Mouse (Mus musculus): ENCODE data around the gene Tcstv3. TPM values are rescaled to one million over a fixed set of nuclear protein-coding genes. Genes with fewer than 3 reads are reported as not detected.
"Not testable (repeated sequence)": the region's sequence is repeated elsewhere in the genome, so short reads cannot be mapped to it uniquely, and the experiment has no call there.

Gene Tcstv3
- polyA plus RNA-seq (2015; fragmentation: Nextera tagmentation; extraction: Ambion mirVana) = not detected in 2 replicates

DNA sequence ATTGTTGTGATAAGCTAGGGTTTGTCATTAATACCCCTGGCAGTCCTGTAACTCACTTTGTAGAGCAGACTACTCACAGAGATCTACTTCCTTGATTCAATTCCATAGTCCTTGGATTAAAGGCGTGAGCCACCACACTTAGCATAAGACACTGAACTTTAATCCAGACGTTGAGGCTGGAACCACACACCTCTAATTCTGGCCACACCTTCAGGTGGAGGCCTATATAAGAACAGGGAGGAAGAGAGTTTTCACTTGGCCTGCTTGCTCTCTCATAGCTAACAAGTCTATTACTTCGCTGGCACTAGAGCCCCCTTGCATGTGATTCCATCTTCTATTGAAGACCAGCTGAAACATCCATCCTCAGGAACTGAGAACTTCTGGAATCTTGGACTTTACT is at the start of gene Tcstv3:
Tcstv3 (plus strand) TSS at position 301 of the 400 bp plus-strand sequence.
- H3K4me3 ChIP-seq (replicated peaks; ENCODE audit: low read length); H3K27ac ChIP-seq (ENCODE audit: low read length); H3K4me1 ChIP-seq (ENCODE audit: control insufficient read depth, insufficient read depth, low read length); H3K4me2 ChIP-seq (ENCODE audit: low read depth, low read length); ATAC-seq (ENCODE audit: insufficient read depth, low FRiP score); H3K36me3 ChIP-seq (ENCODE audit: control insufficient read depth, insufficient read depth, low read length); H3K9me3 ChIP-seq (replicated peaks; ENCODE audit: control insufficient read depth, low read length); H3K9ac ChIP-seq (ENCODE audit: low read length); H3K27me3 ChIP-seq (ENCODE audit: control insufficient read depth, insufficient read depth, low read length): not testable (repeated sequence)
- 68% methylated on average over 3 of the region's 3 CpGs for WGBS

DNA sequence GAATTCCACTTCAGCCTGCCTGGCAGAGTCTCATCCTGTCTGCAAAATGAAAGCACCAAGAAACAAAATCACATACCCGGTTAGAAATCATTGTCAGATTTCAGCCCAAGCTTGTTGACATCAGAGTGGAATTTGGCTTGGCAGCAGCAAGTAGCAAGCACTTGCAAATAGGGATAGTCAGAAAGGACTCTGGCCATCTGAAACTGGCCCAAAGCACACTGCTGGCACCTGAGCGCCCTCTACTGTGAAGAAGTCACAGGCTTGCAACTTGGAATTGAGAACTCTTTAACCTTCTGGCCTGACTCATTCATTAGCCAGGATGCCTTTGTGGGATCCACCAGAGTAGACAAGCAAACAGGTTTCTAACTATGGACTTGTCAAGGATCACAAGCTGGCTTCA is 38.8 kb upstream of the Tcstv3 start:
- not testable (repeated sequence) for H3K36me3 ChIP-seq (ENCODE audit: control insufficient read depth, insufficient read depth, low read length); H3K27ac ChIP-seq (ENCODE audit: low read length); H3K4me2 ChIP-seq (ENCODE audit: low read depth, low read length); H3K9me3 ChIP-seq (replicated peaks; ENCODE audit: control insufficient read depth, low read length); H3K4me1 ChIP-seq (ENCODE audit: control insufficient read depth, insufficient read depth, low read length); H3K27me3 ChIP-seq (ENCODE audit: control insufficient read depth, insufficient read depth, low read length); ATAC-seq (ENCODE audit: insufficient read depth, low FRiP score); H3K9ac ChIP-seq (ENCODE audit: low read length); H3K4me3 ChIP-seq (replicated peaks; ENCODE audit: low read length)
- WGBS = 25% methylated on average over 2 of the region's 2 CpGs

DNA sequence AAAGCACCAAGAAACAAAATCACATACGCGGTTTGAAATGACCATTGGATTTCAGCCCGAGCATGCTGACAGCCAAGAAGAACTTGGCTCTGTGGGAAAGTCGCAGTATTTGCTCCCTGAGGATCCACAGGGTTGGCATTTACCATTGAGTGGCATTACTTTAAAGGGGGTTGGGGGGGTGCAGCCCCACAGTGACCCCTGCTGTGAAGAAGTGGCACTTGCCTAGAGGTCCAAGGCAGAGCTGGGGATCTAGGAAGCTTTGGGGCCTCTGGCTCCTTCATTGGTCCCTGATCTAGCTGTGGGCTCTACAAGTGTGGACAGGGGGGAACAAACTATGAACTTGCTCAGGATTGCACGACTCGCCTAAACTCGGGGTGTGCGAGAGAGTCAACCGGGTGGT is 37.9 kb upstream of the Tcstv3 start:
- 83% methylated on average over 9 of the region's 9 CpGs for WGBS
- no peak for ATAC-seq (ENCODE audit: insufficient read depth, low FRiP score)
- H3K27me3 ChIP-seq (ENCODE audit: control insufficient read depth, insufficient read depth, low read length) = no peaks in the 10 kb centered on the region

DNA sequence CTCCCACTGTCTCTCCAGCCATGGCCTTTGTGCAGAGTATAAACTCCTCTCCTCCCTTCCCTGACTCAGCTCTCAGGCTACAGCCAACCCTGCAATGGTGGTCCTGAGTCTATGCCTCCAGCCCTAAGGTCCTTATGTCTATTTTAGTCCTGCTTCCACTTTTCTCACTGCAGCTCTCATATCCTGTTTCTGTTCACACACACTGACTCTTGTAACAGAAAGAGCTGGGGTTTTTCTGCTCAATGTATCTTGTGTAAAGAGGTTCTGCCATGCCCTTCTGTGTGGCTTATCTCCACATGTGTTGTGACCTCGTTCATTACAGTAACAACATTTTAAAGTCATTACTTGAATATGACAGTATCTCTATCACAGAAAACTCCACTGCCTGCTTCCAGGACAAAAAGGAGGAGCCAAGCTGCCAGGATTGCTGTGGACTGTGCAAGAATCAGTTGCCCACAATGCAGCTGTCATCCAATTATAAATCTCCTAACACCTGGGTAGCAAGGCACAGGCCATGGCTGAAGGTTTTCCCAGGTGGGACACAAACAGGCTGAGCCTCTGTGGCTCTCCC is 17.3 kb upstream of the Tcstv3 start:
- no peak overlapping the region for H3K27ac ChIP-seq (ENCODE audit: low read length)
- no peak for ATAC-seq (ENCODE audit: insufficient read depth, low FRiP score)
- WGBS = 56% methylated on average over 1 of the region's 1 CpGs

More for the DNA sequence above, 37.9 kb upstream of the Tcstv3 start:
- no peaks in the 10 kb centered on the region for H3K9me3 ChIP-seq (replicated peaks; ENCODE audit: control insufficient read depth, low read length)
- H3K4me3 ChIP-seq (replicated peaks; ENCODE audit: low read length) = no peak overlapping the region
- no peaks in the 10 kb centered on the region for H3K4me1 ChIP-seq (ENCODE audit: control insufficient read depth, insufficient read depth, low read length)
- no peak overlapping the region for H3K27ac ChIP-seq (ENCODE audit: low read length)
- H3K9ac ChIP-seq (ENCODE audit: low read length) = no peak overlapping the region
- no peaks in the 10 kb centered on the region for H3K36me3 ChIP-seq (ENCODE audit: control insufficient read depth, insufficient read depth, low read length)
- no peak overlapping the region for H3K4me2 ChIP-seq (ENCODE audit: low read depth, low read length)

DNA sequence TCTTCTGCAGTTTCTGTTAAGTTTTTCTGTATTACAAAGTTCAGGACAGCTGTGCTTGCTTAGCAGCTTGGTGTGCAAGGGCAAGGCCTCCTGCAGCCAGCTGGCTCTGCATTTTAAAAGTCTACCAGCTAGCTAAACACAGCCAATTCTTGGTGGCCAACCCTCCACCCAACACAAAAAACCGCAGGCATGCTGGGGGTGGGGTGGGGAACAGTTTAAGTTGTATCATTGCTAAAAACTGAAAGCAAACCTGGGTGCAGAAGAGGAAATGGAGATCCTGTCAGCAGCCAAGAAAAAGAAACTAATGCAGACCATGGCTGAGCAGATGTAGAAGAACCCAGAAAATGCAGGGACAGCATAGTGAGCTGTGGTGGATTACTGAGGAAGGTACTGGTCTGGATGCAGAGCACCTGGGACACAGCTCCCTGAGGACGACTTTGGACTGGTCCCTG is 16.7 kb upstream of the Tcstv3 start, which contains the start of gene BC147527:
BC147527 (plus strand) TSS at position 402 of the 452 bp plus-strand sequence.
- H3K4me2 ChIP-seq (ENCODE audit: low read depth, low read length) = no peak within 1 kb of the TSS
- H3K4me1 ChIP-seq (ENCODE audit: control insufficient read depth, insufficient read depth, low read length) = no peaks in the 10 kb centered on the region
- no peak within 1 kb of the TSS for H3K4me3 ChIP-seq (replicated peaks; ENCODE audit: low read length)
- no peaks in the 10 kb centered on the region for H3K9me3 ChIP-seq (replicated peaks; ENCODE audit: control insufficient read depth, low read length)
- no peaks in the 10 kb centered on the region for H3K27me3 ChIP-seq (ENCODE audit: control insufficient read depth, insufficient read depth, low read length)
- 29% methylated on average over 2 of the region's 2 CpGs for WGBS
- H3K27ac ChIP-seq (ENCODE audit: low read length) = no peak within 1 kb of the TSS
- H3K36me3 ChIP-seq (ENCODE audit: control insufficient read depth, insufficient read depth, low read length) = no peaks in the 10 kb centered on the region
- no peak within 1 kb of the TSS for H3K9ac ChIP-seq (ENCODE audit: low read length)
- ATAC-seq (ENCODE audit: insufficient read depth, low FRiP score) = no peak

More for the DNA sequence above, 17.3 kb upstream of the Tcstv3 start:
- Histone ChIP-seq H3K9me3 (replicated peaks; ENCODE audit: control insufficient read depth, low read length) (no peaks in the 10 kb centered on the region), H3K9ac (ENCODE audit: low read length) (no peak overlapping the region), H3K27me3 (ENCODE audit: control insufficient read depth, insufficient read depth, low read length) (no peaks in the 10 kb centered on the region), H3K36me3 (ENCODE audit: control insufficient read depth, insufficient read depth, low read length) (no peaks in the 10 kb centered on the region), H3K4me2 (ENCODE audit: low read depth, low read length) (no peak overlapping the region), H3K4me3 (replicated peaks; ENCODE audit: low read length) (no peak overlapping the region), H3K4me1 (ENCODE audit: control insufficient read depth, insufficient read depth, low read length) (no peaks in the 10 kb centered on the region)

DNA sequence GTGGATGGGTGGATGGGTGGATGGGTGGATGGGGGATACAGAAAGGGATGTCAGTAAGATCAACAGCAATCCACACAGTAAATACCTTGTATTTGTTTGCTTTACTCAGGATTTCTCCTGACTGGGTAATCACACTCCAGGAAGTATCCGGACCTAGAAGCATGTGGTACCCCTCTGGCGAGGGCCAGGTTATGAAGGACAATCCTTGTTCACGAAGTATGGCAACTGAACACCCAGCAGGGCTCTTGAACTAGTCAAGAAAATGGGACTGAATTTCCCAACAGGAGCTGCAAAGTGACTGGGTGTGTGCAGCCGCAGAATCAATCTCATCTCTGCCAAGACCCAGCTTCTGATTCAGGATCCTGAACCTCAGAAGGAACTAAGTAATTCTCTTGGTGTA is 15.8 kb upstream of the Tcstv3 start:
- Histone ChIP-seq H3K4me1 (ENCODE audit: control insufficient read depth, insufficient read depth, low read length) (no peaks in the 10 kb centered on the region), H3K36me3 (ENCODE audit: control insufficient read depth, insufficient read depth, low read length) (no peaks in the 10 kb centered on the region), H3K4me3 (replicated peaks; ENCODE audit: low read length) (no peak overlapping the region), H3K9ac (ENCODE audit: low read length) (no peak overlapping the region), H3K27ac (ENCODE audit: low read length) (no peak overlapping the region), H3K4me2 (ENCODE audit: low read depth, low read length) (no peak overlapping the region), H3K9me3 (replicated peaks; ENCODE audit: control insufficient read depth, low read length) (no peaks in the 10 kb centered on the region), H3K27me3 (ENCODE audit: control insufficient read depth, insufficient read depth, low read length) (no peaks in the 10 kb centered on the region)
- WGBS = 80% methylated on average over 4 of the region's 4 CpGs
- no peak for ATAC-seq (ENCODE audit: insufficient read depth, low FRiP score)

DNA sequence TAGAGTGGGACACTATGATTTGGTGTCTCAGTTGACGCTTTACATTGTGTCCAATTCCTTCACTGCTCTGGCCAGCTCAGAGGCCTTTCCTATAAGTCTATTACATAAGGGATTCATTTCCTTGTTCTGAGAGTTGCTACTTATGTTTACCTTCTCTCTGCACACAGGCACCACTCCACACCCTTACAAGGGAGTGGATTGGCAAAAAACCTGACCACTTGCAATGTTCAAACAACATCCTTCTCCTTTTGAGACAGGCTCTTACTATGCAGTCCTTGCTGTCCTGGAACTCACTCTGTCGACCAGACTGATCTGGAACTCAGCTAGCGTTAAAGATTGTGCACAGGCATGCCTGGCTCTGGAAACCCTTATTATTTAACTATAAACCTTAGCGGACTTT is 5.9 kb upstream of the Tcstv3 start:
- Histone ChIP-seq H3K9ac (ENCODE audit: low read length) (no peak overlapping the region), H3K36me3 (ENCODE audit: control insufficient read depth, insufficient read depth, low read length) (no peaks in the 10 kb centered on the region), H3K4me3 (replicated peaks; ENCODE audit: low read length) (no peak overlapping the region), H3K4me1 (ENCODE audit: control insufficient read depth, insufficient read depth, low read length) (no peaks in the 10 kb centered on the region), H3K4me2 (ENCODE audit: low read depth, low read length) (no peak overlapping the region), H3K9me3 (replicated peaks; ENCODE audit: control insufficient read depth, low read length) (no peaks in the 10 kb centered on the region), H3K27me3 (ENCODE audit: control insufficient read depth, insufficient read depth, low read length) (no peaks in the 10 kb centered on the region), H3K27ac (ENCODE audit: low read length) (no peak overlapping the region)
- 60% methylated on average over 4 of the region's 4 CpGs for WGBS
- peak; percentile 68; the same call in 1 of the 2 replicates for ATAC-seq (ENCODE audit: insufficient read depth, low FRiP score)

DNA sequence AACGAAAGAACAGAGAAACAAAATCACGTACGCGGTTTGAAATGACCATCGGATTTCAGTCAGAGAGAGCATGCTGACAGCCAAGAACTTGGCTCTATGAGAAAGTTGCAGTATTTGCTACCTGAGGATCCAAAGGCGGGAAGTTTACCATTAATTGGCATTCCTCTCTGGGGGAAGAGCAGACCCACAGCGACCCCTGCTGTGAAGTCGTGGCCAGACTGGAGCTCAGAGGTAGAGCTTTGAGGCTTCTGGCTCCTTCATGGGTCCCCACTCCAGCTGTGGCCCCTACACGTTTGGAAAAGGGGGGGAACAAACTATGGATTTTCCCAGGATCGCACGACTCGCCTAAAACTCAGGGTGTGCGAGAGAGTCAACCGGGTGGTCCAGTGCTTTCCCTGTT is 3.1 kb upstream of the Tcstv3 start:
- no peak overlapping the region for H3K4me2 ChIP-seq (ENCODE audit: low read depth, low read length)
- no peak overlapping the region for H3K4me3 ChIP-seq (replicated peaks; ENCODE audit: low read length)
- no peak overlapping the region for H3K27ac ChIP-seq (ENCODE audit: low read length)
- no peak for ATAC-seq (ENCODE audit: insufficient read depth, low FRiP score)
- no peaks in the 10 kb centered on the region for H3K4me1 ChIP-seq (ENCODE audit: control insufficient read depth, insufficient read depth, low read length)
- 44% methylated on average over 14 of the region's 14 CpGs for WGBS
- no peaks in the 10 kb centered on the region for H3K36me3 ChIP-seq (ENCODE audit: control insufficient read depth, insufficient read depth, low read length)
- no peaks in the 10 kb centered on the region for H3K27me3 ChIP-seq (ENCODE audit: control insufficient read depth, insufficient read depth, low read length)
- H3K9me3 ChIP-seq (replicated peaks; ENCODE audit: control insufficient read depth, low read length) = no peaks in the 10 kb centered on the region
- H3K9ac ChIP-seq (ENCODE audit: low read length) = no peak overlapping the region

DNA sequence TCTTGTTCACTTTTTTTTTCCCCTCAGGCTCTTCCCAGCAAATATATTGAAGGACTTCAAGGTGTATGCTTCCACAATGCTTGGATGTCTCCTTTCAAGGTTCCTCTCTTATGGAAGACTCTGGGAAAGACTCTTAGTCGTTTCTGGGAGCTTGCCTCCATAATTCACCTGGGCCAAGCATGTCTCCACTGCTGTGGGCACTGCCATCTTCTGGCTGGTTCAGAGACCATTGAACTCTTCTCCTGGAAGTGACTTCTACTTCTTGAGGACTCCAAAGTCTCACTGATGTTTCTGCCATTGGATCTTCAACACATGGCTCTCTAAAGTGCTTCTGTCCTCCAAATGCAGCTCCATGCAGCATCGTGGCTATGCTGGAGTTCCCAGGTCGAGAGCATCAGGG is 3.5 kb downstream of the Tcstv3 start:
- H3K9me3 ChIP-seq (replicated peaks; ENCODE audit: control insufficient read depth, low read length) = no peaks in the 10 kb centered on the region
- 62% methylated on average over 3 of the region's 3 CpGs for WGBS

More for the DNA sequence above, 3.5 kb downstream of the Tcstv3 start:
- no peak overlapping the region for H3K4me2 ChIP-seq (ENCODE audit: low read depth, low read length)
- H3K4me1 ChIP-seq (ENCODE audit: control insufficient read depth, insufficient read depth, low read length) = no peaks in the 10 kb centered on the region
- H3K27ac ChIP-seq (ENCODE audit: low read length) = no peak overlapping the region
- H3K9ac ChIP-seq (ENCODE audit: low read length) = no peak overlapping the region
- no peak overlapping the region for H3K4me3 ChIP-seq (replicated peaks; ENCODE audit: low read length)
- H3K36me3 ChIP-seq (ENCODE audit: control insufficient read depth, insufficient read depth, low read length) = no peaks in the 10 kb centered on the region
- ATAC-seq (ENCODE audit: insufficient read depth, low FRiP score) = no peak
- H3K27me3 ChIP-seq (ENCODE audit: control insufficient read depth, insufficient read depth, low read length) = no peaks in the 10 kb centered on the region

All from stomach, embryonic 16.5 days (tissue).